In the genomic region with DNA sequence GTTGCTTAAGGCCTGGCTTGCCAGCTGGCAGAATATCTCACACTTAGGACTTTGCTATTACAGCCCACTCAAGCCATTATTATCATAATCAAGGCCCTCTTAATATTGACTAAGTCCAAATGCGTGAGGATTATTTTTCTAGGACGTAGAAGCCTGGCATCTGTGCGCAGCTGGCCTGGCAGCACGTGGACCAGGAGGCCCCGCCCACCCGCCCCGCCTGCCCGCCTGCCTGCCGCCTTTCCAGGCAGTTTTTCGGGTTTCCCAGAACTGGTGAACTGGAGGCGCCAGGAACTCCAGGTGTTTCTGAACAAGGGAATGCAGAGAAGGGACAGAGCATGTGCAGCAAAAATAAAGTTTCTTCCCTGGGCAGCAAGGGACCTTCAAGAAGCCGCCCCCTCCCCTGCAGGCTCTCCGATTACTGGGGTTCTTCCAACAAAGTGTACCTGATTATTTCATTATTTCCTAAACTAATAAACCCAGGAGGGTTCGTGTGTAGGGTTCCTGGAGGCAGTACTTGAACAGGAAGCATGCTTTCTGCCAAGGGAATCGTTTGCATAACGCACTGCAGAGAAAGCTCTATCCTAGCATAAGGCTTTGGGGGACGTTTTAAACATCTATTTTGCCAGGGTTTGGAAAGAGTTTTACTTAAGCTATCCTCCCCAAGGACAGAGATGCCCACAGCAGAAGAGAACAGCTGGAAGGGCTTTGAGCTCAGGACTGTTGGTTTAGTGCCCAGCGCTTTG, we compare ENCODE assay signal across 8 mouse cellular contexts. TPM values are rescaled to one million over a fixed set of nuclear protein-coding genes. Genes with fewer than 3 reads are reported as not detected.
DNase-seq lines count a peak whose midpoint lies in the region; ATAC-seq lines count a peak whose summit lies in the region.

No protein-coding gene starts in this region.

- no peaks in the 10 kb centered on the region for H3K9me3 ChIP-seq in kidney, embryonic 14.5 days (ENCODE audit: control insufficient read depth, low read length)
- H3K9me3 ChIP-seq in stomach, embryonic 16.5 days (replicated peaks; ENCODE audit: control insufficient read depth, low read length): no peaks in the 10 kb centered on the region

- 15% methylated on average over 18 of the region's 18 CpGs for WGBS in kidney, embryonic 14.5 days
- WGBS in stomach, embryonic 16.5 days: 10% methylated on average over 18 of the region's 18 CpGs

- peak; percentile 96 for DNase-seq in heart, adult 11 months
- DNase-seq in heart, adult 8-10 months (ENCODE audit: low spot score): no peak
- peak; percentile 54 to 67 for DNase-seq in heart, adult 9 months (ENCODE audit: low spot score in 2 of 2)
- DNase-seq in lung, postnatal 14 days: peak; percentile 53
- DNase-seq in cerebellum, adult 11 months: no peak
- no peak for DNase-seq in right cerebral cortex, adult 18-20 months

- H3K27me3 ChIP-seq in kidney, embryonic 14.5 days (ENCODE audit: control insufficient read depth, insufficient read depth, low read length): no peaks in the 10 kb centered on the region
- H3K27me3 ChIP-seq in stomach, embryonic 16.5 days (ENCODE audit: control insufficient read depth, insufficient read depth, low read length): no peaks in the 10 kb centered on the region

- H3K4me2 ChIP-seq in kidney, embryonic 14.5 days (replicated peaks; ENCODE audit: low read depth, low read length): peak overlapping the region; percentile 26
- peak overlapping the region; percentile 41 for H3K4me2 ChIP-seq in stomach, embryonic 16.5 days (ENCODE audit: low read depth, low read length)

- no peak overlapping the region; the same call in 1 of the 2 replicates for H3K4me3 ChIP-seq in kidney, embryonic 14.5 days (ENCODE audit: low read length)
- 0 out of 2 replicates have a peak overlapping the region, but pooled peaks have one; percentile 14 for H3K4me3 ChIP-seq in stomach, embryonic 16.5 days (replicated peaks; ENCODE audit: low read length)

- H3K9ac ChIP-seq in kidney, embryonic 14.5 days (ENCODE audit: low read depth, low read length): no peak overlapping the region
- H3K9ac ChIP-seq in stomach, embryonic 16.5 days (ENCODE audit: low read length): peak overlapping the region; percentile 62

- no peak overlapping the region for H3K27ac ChIP-seq in kidney, embryonic 14.5 days (ENCODE audit: low read depth, low read length)
- H3K27ac ChIP-seq in stomach, embryonic 16.5 days (ENCODE audit: low read length): peak overlapping the region; percentile 93

- H3K4me1 ChIP-seq in kidney, embryonic 14.5 days (ENCODE audit: control insufficient read depth, insufficient read depth, low read length): peaks cover 4% of the 10 kb centered on the region; the same call in 1 of the 2 replicates
- peaks cover 24% of the 10 kb centered on the region for H3K4me1 ChIP-seq in stomach, embryonic 16.5 days (ENCODE audit: control insufficient read depth, insufficient read depth, low read length)

- H3K36me3 ChIP-seq in kidney, embryonic 14.5 days (ENCODE audit: control insufficient read depth, insufficient read depth, low read length): no peaks in the 10 kb centered on the region
- no peaks in the 10 kb centered on the region for H3K36me3 ChIP-seq in stomach, embryonic 16.5 days (ENCODE audit: control insufficient read depth, insufficient read depth, low read length)

- peak; percentile 26; the same call in 1 of the 2 replicates for ATAC-seq in kidney, embryonic 14.5 days (ENCODE audit: low FRiP score, low TSS enrichment)
- peak; percentile 76; the same call in 1 of the 2 replicates for ATAC-seq in stomach, embryonic 16.5 days (ENCODE audit: insufficient read depth, low FRiP score)

RNA-seq across cellular contexts. Expression of a gene that starts 8.4 kb away (rescaled TPM):
- total RNA-seq in heart, adult 8-10 months (2022): under 1 TPM in 2 of 4 experiments, not detected in 2; 0.44 to 0.57 TPM
- polyA plus RNA-seq in kidney, embryonic 14.5 days (2014; fragmentation: Nextera tagmentation; extraction: Ambion mirVana): 0.22 and 0.31 TPM in 2 replicates
- polyA plus RNA-seq in stomach, embryonic 16.5 days (2015; fragmentation: Nextera tagmentation; extraction: Ambion mirVana): 41.0 and 44.8 TPM in 2 replicates

RNA-seq across cellular contexts. Expression of a gene that starts 10.1 kb away (rescaled TPM):
- under 1 TPM in 1 of 4 experiments, not detected in 3; 0.81 TPM for total RNA-seq in heart, adult 8-10 months (2022)
- 0.11 and 0.81 TPM in 2 replicates for polyA plus RNA-seq in kidney, embryonic 14.5 days (2014; fragmentation: Nextera tagmentation; extraction: Ambion mirVana)
- polyA plus RNA-seq in stomach, embryonic 16.5 days (2015; fragmentation: Nextera tagmentation; extraction: Ambion mirVana): 0.06 TPM in 1 of 2 replicates, not detected in the other

RNA-seq across cellular contexts. Expression of a gene that starts 28.1 kb away (rescaled TPM):
- total RNA-seq in heart, adult 8-10 months (2022): 10 to 100 TPM; 19.6 to 27.6 (median 22.0) TPM
- polyA plus RNA-seq in kidney, embryonic 14.5 days (2014; fragmentation: Nextera tagmentation; extraction: Ambion mirVana): 60.4 and 65.6 TPM in 2 replicates
- 57.8 and 69.5 TPM in 2 replicates for polyA plus RNA-seq in stomach, embryonic 16.5 days (2015; fragmentation: Nextera tagmentation; extraction: Ambion mirVana)

RNA-seq across cellular contexts. Expression of a gene that starts 37.9 kb away (rescaled TPM):
- total RNA-seq in heart, adult 8-10 months (2022): 100 to 1,000 TPM; 260 to 429 (median 309) TPM
- polyA plus RNA-seq in kidney, embryonic 14.5 days (2014; fragmentation: Nextera tagmentation; extraction: Ambion mirVana): 168 and 215 TPM in 2 replicates
- polyA plus RNA-seq in stomach, embryonic 16.5 days (2015; fragmentation: Nextera tagmentation; extraction: Ambion mirVana): 224 and 245 TPM in 2 replicates

RNA-seq across cellular contexts. Expression of a gene that starts 56.0 kb away (rescaled TPM):
- 10 to 100 TPM; 17.9 to 24.4 (median 22.7) TPM for total RNA-seq in heart, adult 8-10 months (2022)
- polyA plus RNA-seq in kidney, embryonic 14.5 days (2014; fragmentation: Nextera tagmentation; extraction: Ambion mirVana): 1.7 and 2.2 TPM in 2 replicates
- polyA plus RNA-seq in stomach, embryonic 16.5 days (2015; fragmentation: Nextera tagmentation; extraction: Ambion mirVana): 6.9 and 7.9 TPM in 2 replicates

Comparison
In these comparisons a context has a peak if more than half of its experiments do, and no peak if none do; other contexts are left out.
1. DNase-seq: peak in heart, adult 11 months (single experiment), heart, adult 9 months (2 of 2) and lung, postnatal 14 days (single experiment); none in heart, adult 8-10 months (single experiment), cerebellum, adult 11 months (single experiment) and right cerebral cortex, adult 18-20 months (single experiment).
2. RNA of a gene that starts 8.4 kb away (polyA plus RNA-seq): 41.0 to 44.8 TPM in stomach, embryonic 16.5 days; 0.22 to 0.31 TPM in kidney, embryonic 14.5 days; every median in the first group is over 10 times any median in the second.